Mouse (Mus musculus) G1E (cell line): ENCODE results near the gene Gm5901. TPM values are rescaled to one million over a fixed set of nuclear protein-coding genes. Genes with fewer than 3 reads are reported as not detected.
"Not testable (repeated sequence)": the region's sequence is repeated elsewhere in the genome, so short reads cannot be mapped to it uniquely, and the experiment has no call there.

Experiments used
- ATAC-seq: 2 replicates; pipeline ENCODE4 v1.8.0; 2016; ENCODE audit warnings: mild to moderate bottlenecking; ENCODE audit not compliant: insufficient number of reproducible peaks, poor library complexity, low FRiP score, severe bottlenecking; ENCODE audit errors: extremely low read depth
- DNase-seq: peaks from one replicate; pipeline ENCODE4 v3.0.0; 2012; ENCODE audit warnings: low spot score
- H3K27me3 ChIP-seq: 2 replicates; pipeline ENCODE4 v1.6.1; 2012; ENCODE audit warnings: mild to moderate bottlenecking, low read length, inconsistent platforms; ENCODE audit not compliant: insufficient read depth
- H3K36me3 ChIP-seq: replicated peaks from 2 replicates; pipeline ENCODE3; 2012; ENCODE audit warnings: mild to moderate bottlenecking, inconsistent platforms
- H3K4me1 ChIP-seq: 2 replicates; pipeline ENCODE4 v1.6.1; 2012; ENCODE audit warnings: low read depth, low read length, inconsistent platforms, mixed read lengths; ENCODE audit not compliant: insufficient read depth
- H3K4me3 ChIP-seq: 2 replicates; pipeline ENCODE4 v1.5.1; 2012; ENCODE audit warnings: low read depth, mild to moderate bottlenecking, inconsistent platforms, low read length, moderate library complexity, mixed read lengths
- H3K9me3 ChIP-seq: replicated peaks from 2 replicates; pipeline ENCODE4 v1.6.1; 2012; ENCODE audit warnings: inconsistent platforms
- CTCF ChIP-seq: IDR thresholded peaks from 2 replicates; pipeline ENCODE4 v1.5.1; 2012; ENCODE audit warnings: low read depth, low read length, inconsistent platforms, mixed read lengths
- GATA1 ChIP-seq: IDR thresholded peaks from 2 replicates; pipeline ENCODE4 v1.6.1; 2012; ENCODE audit warnings: borderline replicate concordance, low read length, inconsistent platforms, mixed read lengths
- GATA2 ChIP-seq: IDR thresholded peaks from 2 replicates; pipeline ENCODE4 v1.6.1; 2012; ENCODE audit warnings: low read depth, low read length, inconsistent platforms, borderline replicate concordance
- POLR2AphosphoS5 ChIP-seq: IDR thresholded peaks from 2 replicates; pipeline ENCODE4 v1.6.1; 2012; ENCODE audit warnings: low read depth, low read length, inconsistent platforms; ENCODE audit not compliant: insufficient replicate concordance
- TAL1 ChIP-seq: conservative IDR thresholded peaks from 2 replicates; pipeline ENCODE4 v1.6.1; 2012; ENCODE audit warnings: low read depth, low read length, inconsistent platforms, mixed read lengths
- polyA plus RNA-seq: library from polyadenylated mRNA; stranded (reverse); fragments of >175 nt; gene quantifications from 2 replicates; pipeline ENCODE4 v1.2.3, GENCODE M21; 2012
- total RNA-seq, 2 experiments: library from RNA; stranded (forward) in 1 of 2; stranded (reverse) in 1 of 2; fragments of 200-1000 nt in 1 of 2; fragments of >200 nt in 1 of 2; fragmentation: Nextera tagmentation in 1 of 2; gene quantifications; 2 replicates each; pipeline ENCODE4 v1.2.3; 2014 to 2017

Gene Gm5901
- total RNA-seq (2014; fragmentation: Nextera tagmentation) (not detected in 2 replicates), total RNA-seq (2017) (0.12 and 0.16 TPM in 2 replicates), polyA plus RNA-seq (not detected in 2 replicates)

GRCm38 (mm10) chr7:105374866-105375265 lies at the start of gene Gm5901:
TSS of gene Gm5901 (plus strand) at chr7:105375038.
- H3K4me3 ChIP-seq, result no peak within 1 kb of the TSS
- H3K27me3 ChIP-seq, result no peaks in the 10 kb centered on the region
- ATAC-seq (no peak), DNase-seq (no peak)
- peaks cover 64% of the 10 kb centered on the region for H3K36me3 ChIP-seq
- no peaks in the 10 kb centered on the region for H3K9me3 ChIP-seq
- no peak for TF ChIP-seq CTCF
- no peak for TF ChIP-seq TAL1
- no peak for TF ChIP-seq GATA2
- no peak for TF ChIP-seq GATA1
- TF ChIP-seq POLR2AphosphoS5, result no peak
- H3K4me1 ChIP-seq, result no peaks in the 10 kb centered on the region

GRCm38 (mm10) chr7:105325302-105325701 lies 49.5 kb upstream of the Gm5901 start:
- Histone ChIP-seq H3K36me3 (no peaks in the 10 kb centered on the region), H3K27me3 (peaks cover 3% of the 10 kb centered on the region; the same call in 1 of the 2 replicates), H3K4me1 (no peaks in the 10 kb centered on the region), H3K4me3 (no peak overlapping the region), H3K9me3 (no peaks in the 10 kb centered on the region)
- DNase-seq (no peak), ATAC-seq (no peak)
- TF ChIP-seq POLR2AphosphoS5 (no peak), GATA2 (no peak), TAL1 (no peak), CTCF (no peak), GATA1 (no peak)

GRCm38 (mm10) chr7:105334004-105334403 lies 40.8 kb upstream of the Gm5901 start, which contains the start of gene Olfr690:
TSS of gene Olfr690 (minus strand) at chr7:105334104.
- H3K36me3 ChIP-seq, result no peaks in the 10 kb centered on the region
- ATAC-seq (no peak), DNase-seq (no peak)
- no peaks in the 10 kb centered on the region for H3K27me3 ChIP-seq
- H3K9me3 ChIP-seq, result no peaks in the 10 kb centered on the region
- no peaks in the 10 kb centered on the region for H3K4me1 ChIP-seq
- TF ChIP-seq GATA1, result no peak
- no peak for TF ChIP-seq TAL1
- no peak for TF ChIP-seq CTCF
- TF ChIP-seq POLR2AphosphoS5, result no peak
- TF ChIP-seq GATA2, result no peak
- H3K4me3 ChIP-seq, result no peak within 1 kb of the TSS

GRCm38 (mm10) chr7:105342170-105342569 lies 32.7 kb upstream of the Gm5901 start, which contains the start of gene Olfr691:
TSS of gene Olfr691 (minus strand) at chr7:105342270.
- H3K4me3 ChIP-seq, result no peak within 1 kb of the TSS
- no peak for TF ChIP-seq GATA1
- no peak for TF ChIP-seq GATA2
- no peak for TF ChIP-seq CTCF
- TF ChIP-seq TAL1, result no peak
- TF ChIP-seq POLR2AphosphoS5, result no peak
- H3K9me3 ChIP-seq, result no peaks in the 10 kb centered on the region
- no peaks in the 10 kb centered on the region for H3K4me1 ChIP-seq
- no peak for DNase-seq
- H3K36me3 ChIP-seq, result no peaks in the 10 kb centered on the region
- no peaks in the 10 kb centered on the region for H3K27me3 ChIP-seq
- ATAC-seq, result no peak

GRCm38 (mm10) chr7:105342752-105343151 lies 32.1 kb upstream of the Gm5901 start:
- DNase-seq, result no peak
- ATAC-seq, result no peak
- Histone ChIP-seq H3K27me3 (no peaks in the 10 kb centered on the region), H3K4me3 (no peak overlapping the region), H3K36me3 (no peaks in the 10 kb centered on the region), H3K9me3 (no peaks in the 10 kb centered on the region), H3K4me1 (no peaks in the 10 kb centered on the region)
- TF ChIP-seq POLR2AphosphoS5 (no peak), GATA1 (no peak), CTCF (no peak), TAL1 (no peak), GATA2 (no peak)

GRCm38 (mm10) chr7:105356064-105356463 lies 18.8 kb upstream of the Gm5901 start:
- not testable (repeated sequence) for ATAC-seq, H3K9me3 ChIP-seq, H3K27me3 ChIP-seq, DNase-seq, H3K36me3 ChIP-seq, H3K4me3 ChIP-seq, H3K4me1 ChIP-seq

GRCm38 (mm10) chr7:105356487-105356886 lies 18.4 kb upstream of the Gm5901 start:
- ATAC-seq, H3K4me3 ChIP-seq, H3K4me1 ChIP-seq, H3K9me3 ChIP-seq, H3K27me3 ChIP-seq, DNase-seq, H3K36me3 ChIP-seq: not testable (repeated sequence)
